Mouse (Mus musculus): ENCODE data around the gene Efnb1. TPM values are rescaled to one million over a fixed set of nuclear protein-coding genes. Genes with fewer than 3 reads are reported as not detected.

Gene Efnb1
- polyA plus RNA-seq, 1 experiment from 2014 or later, result 37.3 TPM

- peaks cover 2% of the 10 kb centered on the region; the same call in 1 of the 2 replicates for H3K27me3 ChIP-seq (ENCODE audit: control insufficient read depth, insufficient read depth, low read length)
Observed at GRCm38 (mm10) chrX:99167014-99167413, 31.1 kb downstream of the Efnb1 start.

GRCm38 (mm10) chrX:99167550-99167949, 31.6 kb downstream of the Efnb1 start:
- whole genome bisulfite sequencing, result 70% methylated on average over 7 of the region's 7 CpGs
- peaks cover 2% of the 10 kb centered on the region; the same call in 1 of the 2 replicates for H3K27me3 ChIP-seq (ENCODE audit: control insufficient read depth, insufficient read depth, low read length)
- DNase-seq (ENCODE audit: low spot score), result no peak

More at GRCm38 (mm10) chrX:99167014-99167413, 31.1 kb downstream of the Efnb1 start:
- H3K9me3 ChIP-seq (ENCODE audit: control insufficient read depth, low read length), result no peaks in the 10 kb centered on the region
- H3K4me2 ChIP-seq (ENCODE audit: low read depth), result no peak overlapping the region
- no peaks in the 10 kb centered on the region for H3K36me3 ChIP-seq (ENCODE audit: control insufficient read depth, insufficient read depth, low read length)
- no peak overlapping the region for H3K27ac ChIP-seq (ENCODE audit: low read depth, low read length)
- no peaks in the 10 kb centered on the region for H3K4me1 ChIP-seq (ENCODE audit: control insufficient read depth, insufficient read depth, low read length)
- no peak overlapping the region for H3K9ac ChIP-seq (ENCODE audit: low read length)
- no peak overlapping the region for H3K4me3 ChIP-seq (ENCODE audit: low read depth, low read length)
- WGBS, result 86% methylated on average over 1 of the region's 1 CpGs
- no peak for ATAC-seq (ENCODE audit: insufficient read depth, low FRiP score, low TSS enrichment)
- DNase-seq (ENCODE audit: low spot score), result no peak

DNA sequence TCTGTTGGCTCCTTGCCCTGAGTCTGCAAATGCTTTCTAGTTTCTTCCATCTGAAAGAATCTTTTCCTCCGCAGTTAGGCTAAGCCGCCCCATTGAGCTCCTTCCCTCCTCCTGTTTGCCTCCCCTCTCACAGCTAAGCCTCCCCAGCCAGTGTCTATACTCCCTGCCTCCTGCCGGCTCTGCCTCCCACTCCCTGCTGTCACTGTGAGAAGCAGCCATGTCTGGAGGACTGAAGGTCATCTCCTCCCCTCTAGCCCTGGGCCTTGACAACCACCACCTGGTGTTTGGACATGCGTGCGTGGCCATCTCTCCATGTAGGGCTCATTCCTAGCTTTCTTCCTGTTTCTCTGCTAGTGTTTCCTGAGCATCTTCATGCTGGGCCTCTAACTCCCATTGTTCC, 36.4 kb downstream of the Efnb1 start:
- H3K9ac ChIP-seq (ENCODE audit: low read length), result no peak overlapping the region
- no peaks in the 10 kb centered on the region for H3K4me1 ChIP-seq (ENCODE audit: control insufficient read depth, insufficient read depth, low read length)
- no peaks in the 10 kb centered on the region for H3K36me3 ChIP-seq (ENCODE audit: control insufficient read depth, insufficient read depth, low read length)
- no peak for ATAC-seq (ENCODE audit: insufficient read depth, low FRiP score, low TSS enrichment)
- DNase-seq (ENCODE audit: low spot score), result no peak
- H3K4me3 ChIP-seq (ENCODE audit: low read depth, low read length), result no peak overlapping the region
- peaks cover 2% of the 10 kb centered on the region; the same call in 1 of the 2 replicates for H3K27me3 ChIP-seq (ENCODE audit: control insufficient read depth, insufficient read depth, low read length)
- no peaks in the 10 kb centered on the region for H3K9me3 ChIP-seq (ENCODE audit: control insufficient read depth, low read length)
- 55% methylated on average over 5 of the region's 5 CpGs for WGBS
- H3K27ac ChIP-seq (ENCODE audit: low read depth, low read length), result no peak overlapping the region
- no peak overlapping the region for H3K4me2 ChIP-seq (ENCODE audit: low read depth)

More at GRCm38 (mm10) chrX:99167550-99167949, 31.6 kb downstream of the Efnb1 start:
- Histone ChIP-seq H3K4me1 (ENCODE audit: control insufficient read depth, insufficient read depth, low read length) (no peaks in the 10 kb centered on the region), H3K4me2 (ENCODE audit: low read depth) (no peak overlapping the region), H3K9me3 (ENCODE audit: control insufficient read depth, low read length) (no peaks in the 10 kb centered on the region), H3K36me3 (ENCODE audit: control insufficient read depth, insufficient read depth, low read length) (no peaks in the 10 kb centered on the region), H3K4me3 (ENCODE audit: low read depth, low read length) (no peak overlapping the region), H3K9ac (ENCODE audit: low read length) (no peak overlapping the region), H3K27ac (ENCODE audit: low read depth, low read length) (no peak overlapping the region)
- no peak for ATAC-seq (ENCODE audit: insufficient read depth, low FRiP score, low TSS enrichment)

DNA sequence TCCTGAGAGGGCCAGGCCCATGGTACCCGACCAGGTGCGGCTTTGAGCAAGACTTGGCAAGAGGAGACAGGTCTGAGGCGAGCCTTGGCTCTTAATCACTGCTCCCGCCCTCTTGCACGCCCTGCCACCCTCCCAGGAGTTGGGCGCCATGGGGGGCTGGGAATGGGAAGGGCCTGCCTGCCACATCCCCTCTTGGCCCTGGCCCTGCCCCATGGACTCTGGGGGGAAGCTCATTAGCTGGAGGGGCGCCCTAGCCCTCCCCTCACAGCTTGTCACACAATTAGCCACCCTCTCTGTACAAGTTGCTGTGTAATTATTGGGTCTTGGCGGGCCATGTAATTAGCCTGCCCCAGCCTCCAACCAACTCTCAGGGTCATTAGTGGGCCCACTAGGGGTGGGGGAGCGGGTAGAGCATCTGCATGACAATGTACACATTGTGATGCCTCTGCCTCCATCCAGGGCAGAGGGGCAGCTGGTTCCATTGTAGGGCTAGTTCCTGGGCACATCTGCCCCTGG, 49.2 kb downstream of the Efnb1 start:
- H3K27me3 ChIP-seq (ENCODE audit: control insufficient read depth, insufficient read depth, low read length), result 0 out of 2 replicates have a peak, but pooled peaks cover 2% of the 10 kb centered on the region
- WGBS, result 52% methylated on average over 8 of the region's 9 CpGs
- no peak overlapping the region for H3K9ac ChIP-seq (ENCODE audit: low read length)
- no peak overlapping the region for H3K27ac ChIP-seq (ENCODE audit: low read depth, low read length)
- H3K9me3 ChIP-seq (ENCODE audit: control insufficient read depth, low read length), result no peaks in the 10 kb centered on the region
- no peaks in the 10 kb centered on the region for H3K36me3 ChIP-seq (ENCODE audit: control insufficient read depth, insufficient read depth, low read length)
- H3K4me2 ChIP-seq (ENCODE audit: low read depth), result no peak overlapping the region
- ATAC-seq (ENCODE audit: insufficient read depth, low FRiP score, low TSS enrichment) (0 out of 2 replicates have a peak, but pooled peaks have one; percentile 13), DNase-seq (ENCODE audit: low spot score) (peak; percentile 11)
- no peaks in the 10 kb centered on the region for H3K4me1 ChIP-seq (ENCODE audit: control insufficient read depth, insufficient read depth, low read length)
- H3K4me3 ChIP-seq (ENCODE audit: low read depth, low read length), result no peak overlapping the region

GRCm38 (mm10) chrX:99186497-99187435, 50.8 kb downstream of the Efnb1 start:
- peak; percentile 15 for DNase-seq (ENCODE audit: low spot score)
- H3K4me1 ChIP-seq (ENCODE audit: control insufficient read depth, insufficient read depth, low read length), result no peaks in the 10 kb centered on the region
- no peaks in the 10 kb centered on the region for H3K9me3 ChIP-seq (ENCODE audit: control insufficient read depth, low read length)
- H3K27ac ChIP-seq (ENCODE audit: low read depth, low read length), result no peak overlapping the region
- no peak overlapping the region for H3K9ac ChIP-seq (ENCODE audit: low read length)
- no peaks in the 10 kb centered on the region for H3K36me3 ChIP-seq (ENCODE audit: control insufficient read depth, insufficient read depth, low read length)
- no peak overlapping the region for H3K4me3 ChIP-seq (ENCODE audit: low read depth, low read length)
- no peak overlapping the region for H3K4me2 ChIP-seq (ENCODE audit: low read depth)
- ATAC-seq (ENCODE audit: insufficient read depth, low FRiP score, low TSS enrichment), result peak; percentile 60
- 45% methylated on average over 10 of the region's 10 CpGs for WGBS
- 0 out of 2 replicates have a peak, but pooled peaks cover 2% of the 10 kb centered on the region for H3K27me3 ChIP-seq (ENCODE audit: control insufficient read depth, insufficient read depth, low read length)

GRCm38 (mm10) chrX:99191441-99192087, 55.6 kb downstream of the Efnb1 start:
- ATAC-seq (ENCODE audit: insufficient read depth, low FRiP score, low TSS enrichment) (no peak), DNase-seq (ENCODE audit: low spot score) (no peak)
- no peak overlapping the region for H3K27ac ChIP-seq (ENCODE audit: low read depth, low read length)
- 65% methylated on average over 10 of the region's 10 CpGs for WGBS
- no peak overlapping the region for H3K4me3 ChIP-seq (ENCODE audit: low read depth, low read length)
- H3K36me3 ChIP-seq (ENCODE audit: control insufficient read depth, insufficient read depth, low read length), result no peaks in the 10 kb centered on the region
- H3K9me3 ChIP-seq (ENCODE audit: control insufficient read depth, low read length), result no peaks in the 10 kb centered on the region
- peaks cover 4% of the 10 kb centered on the region; the same call in 1 of the 2 replicates for H3K27me3 ChIP-seq (ENCODE audit: control insufficient read depth, insufficient read depth, low read length)
- no peaks in the 10 kb centered on the region for H3K4me1 ChIP-seq (ENCODE audit: control insufficient read depth, insufficient read depth, low read length)
- no peak overlapping the region for H3K9ac ChIP-seq (ENCODE audit: low read length)
- H3K4me2 ChIP-seq (ENCODE audit: low read depth), result no peak overlapping the region

DNA sequence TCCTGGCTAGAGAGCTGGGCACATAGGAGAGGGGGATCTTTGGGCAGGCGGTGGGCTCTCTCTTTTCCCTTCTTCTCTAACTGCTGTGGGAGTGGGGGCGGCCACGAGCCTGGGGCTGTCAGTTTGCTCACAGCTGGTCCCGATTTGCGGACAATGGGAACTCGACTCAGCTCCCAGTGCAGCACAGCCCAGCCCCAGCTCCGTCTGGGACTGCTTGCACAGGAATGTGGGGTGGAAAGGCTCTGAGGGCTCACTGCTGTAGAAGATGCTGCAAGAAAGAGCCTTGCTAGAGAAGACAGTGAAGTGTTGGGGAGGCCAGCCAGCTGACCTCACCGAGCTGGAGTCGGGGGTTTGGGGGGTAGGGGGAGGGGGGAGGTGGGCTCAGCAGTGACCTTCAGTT, 61.0 kb downstream of the Efnb1 start:
- no peaks in the 10 kb centered on the region for H3K9me3 ChIP-seq (ENCODE audit: control insufficient read depth, low read length)
- DNase-seq (ENCODE audit: low spot score) (no peak), ATAC-seq (ENCODE audit: insufficient read depth, low FRiP score, low TSS enrichment) (no peak)
- no peaks in the 10 kb centered on the region for H3K36me3 ChIP-seq (ENCODE audit: control insufficient read depth, insufficient read depth, low read length)
- no peak overlapping the region for H3K9ac ChIP-seq (ENCODE audit: low read length)
- no peak overlapping the region for H3K27ac ChIP-seq (ENCODE audit: low read depth, low read length)
- 27% methylated on average over 7 of the region's 9 CpGs for WGBS
- peaks cover 4% of the 10 kb centered on the region; the same call in 1 of the 2 replicates for H3K4me1 ChIP-seq (ENCODE audit: control insufficient read depth, insufficient read depth, low read length)
- peaks cover 6% of the 10 kb centered on the region; the same call in 1 of the 2 replicates for H3K27me3 ChIP-seq (ENCODE audit: control insufficient read depth, insufficient read depth, low read length)
- no peak overlapping the region for H3K4me3 ChIP-seq (ENCODE audit: low read depth, low read length)
- H3K4me2 ChIP-seq (ENCODE audit: low read depth), result no peak overlapping the region

- Histone ChIP-seq H3K9me3 (ENCODE audit: control insufficient read depth, low read length) (no peaks in the 10 kb centered on the region), H3K27me3 (ENCODE audit: control insufficient read depth, insufficient read depth, low read length) (peaks cover 8% of the 10 kb centered on the region; the same call in 1 of the 2 replicates), H3K27ac (ENCODE audit: low read depth, low read length) (peak overlapping the region; percentile 89; the same call in 1 of the 2 replicates), H3K4me3 (ENCODE audit: low read depth, low read length) (no peak overlapping the region), H3K36me3 (ENCODE audit: control insufficient read depth, insufficient read depth, low read length) (no peaks in the 10 kb centered on the region), H3K4me2 (ENCODE audit: low read depth) (peak overlapping the region; percentile 41), H3K4me1 (ENCODE audit: control insufficient read depth, insufficient read depth, low read length) (peaks cover 4% of the 10 kb centered on the region; the same call in 1 of the 2 replicates), H3K9ac (ENCODE audit: low read length) (peak overlapping the region; percentile 38; the same call in 1 of the 2 replicates)
- DNase-seq (ENCODE audit: low spot score), result no peak
- 21% methylated on average over 6 of the region's 9 CpGs for WGBS
- ATAC-seq (ENCODE audit: insufficient read depth, low FRiP score, low TSS enrichment), result peak; percentile 40
Observed at GRCm38 (mm10) chrX:99198532-99198931, 62.6 kb downstream of the Efnb1 start.
